Mouse (Mus musculus): ENCODE results near the gene Ireb2.

GRCm38 (mm10) chr9:54946256-54946655 lies 82.7 kb downstream of the Ireb2 start:
- TF ChIP-seq ZNF384 (IDR thresholded peaks at IDR 0.05; ENCODE audit: low read depth, low read length) (no peak), HCFC1 (IDR thresholded peaks at IDR 0.05; ENCODE audit: borderline replicate concordance, insufficient read depth, low read length) (no peak)
